Mouse (Mus musculus) MEL (cell line): ENCODE results near the gene Gm42791. TPM values are rescaled to one million over a fixed set of nuclear protein-coding genes. Genes with fewer than 3 reads are reported as not detected.

Source experiments
- DNase-seq: peaks from one replicate; pipeline ENCODE4 v3.0.0; 2011; ENCODE audit warnings: low read depth, low spot score
- H3K27ac ChIP-seq: 2 replicates; pipeline ENCODE4 v1.5.1; 2012; ENCODE audit warnings: low read depth, mild to moderate bottlenecking, control low read depth, low read length, moderate library complexity; ENCODE audit not compliant: control insufficient read depth
- H3K27me3 ChIP-seq, 2 experiments: fragments of 150-350 bp in 1 of 2; sonication (generic) in 1 of 2; 2 replicates each; pipeline ENCODE4 v1.6.1; 2012; ENCODE audit warnings: low read length in 2 of 2, mild to moderate bottlenecking in 2 of 2, improper control_type of control experiment in 1 of 2, moderate library complexity in 1 of 2; ENCODE audit not compliant: insufficient read depth in 2 of 2, control insufficient read depth in 1 of 2
- H3K36me3 ChIP-seq, 2 experiments: 2 replicates each; pipeline ENCODE4 v1.6.1; 2012 to 2014; ENCODE audit warnings: low read length in 2 of 2, improper control_type of control experiment in 1 of 2, inconsistent platforms in 1 of 2, mild to moderate bottlenecking in 1 of 2; ENCODE audit not compliant: insufficient read depth in 2 of 2, control insufficient read depth in 1 of 2
- H3K4me1 ChIP-seq, 2 experiments: fragments of 150-350 bp in 1 of 2; sonication (generic) in 1 of 2; 2 replicates each; pipeline ENCODE4 v1.6.1; 2012; ENCODE audit warnings: low read length in 2 of 2, improper control_type of control experiment in 1 of 2, mild to moderate bottlenecking in 1 of 2; ENCODE audit not compliant: insufficient read depth in 2 of 2, control insufficient read depth in 1 of 2
- H3K4me3 ChIP-seq, 2 experiments: fragments of 150-350 bp in 1 of 2; sonication (generic) in 1 of 2; 2 replicates each; pipeline ENCODE4 v1.5.1; 2012; ENCODE audit warnings: low read depth in 2 of 2, low read length in 2 of 2, mild to moderate bottlenecking in 2 of 2, moderate library complexity in 2 of 2, control low read depth in 1 of 2, improper control_type of control experiment in 1 of 2; ENCODE audit not compliant: control insufficient read depth in 1 of 2, insufficient read depth in 1 of 2
- H3K79me2 ChIP-seq: 2 replicates; pipeline ENCODE4 v1.6.1; 2012; ENCODE audit warnings: mild to moderate bottlenecking, low read length, moderate library complexity; ENCODE audit not compliant: control insufficient read depth, poor library complexity, insufficient read depth
- H3K9ac ChIP-seq: 2 replicates; pipeline ENCODE4 v1.6.1; 2012; ENCODE audit warnings: low read depth, mild to moderate bottlenecking, control low read depth, low read length, moderate library complexity; ENCODE audit not compliant: control insufficient read depth, poor library complexity, severe bottlenecking
- H3K9me3 ChIP-seq: fragments of 150-350 bp; sonication (generic); replicated peaks from 2 replicates; pipeline ENCODE4 v1.6.1; 2012; ENCODE audit warnings: mild to moderate bottlenecking, low read length, improper control_type of control experiment, moderate library complexity; ENCODE audit not compliant: insufficient read depth
- CHD1 ChIP-seq: IDR thresholded peaks from 2 replicates; pipeline ENCODE4 v1.6.1; 2012; ENCODE audit warnings: low read depth, mild to moderate bottlenecking, inconsistent platforms, low read length, improper control_type of control experiment
- CTCF ChIP-seq, 3 experiments: IDR thresholded peaks in 2 of 3; conservative IDR thresholded peaks in 1 of 3; 2 replicates each; pipeline ENCODE4 v1.5.1; 2011 to 2012; ENCODE audit warnings: low read length in 3 of 3, low read depth in 2 of 3, mild to moderate bottlenecking in 2 of 3, improper control_type of control experiment in 1 of 3, inconsistent platforms in 1 of 3, mixed read lengths in 1 of 3, moderate library complexity in 1 of 3; ENCODE audit not compliant: control insufficient read depth in 1 of 3, insufficient read depth in 1 of 3, poor library complexity in 1 of 3, severe bottlenecking in 1 of 3
- E2F4 ChIP-seq: IDR thresholded peaks from 2 replicates; pipeline ENCODE4 v1.6.1; 2011; ENCODE audit warnings: low read depth, low read length, improper control_type of control experiment, borderline replicate concordance
- EP300 ChIP-seq, 2 experiments: IDR thresholded peaks; 2 replicates each; pipeline ENCODE4 v1.6.1; 2011; ENCODE audit warnings: improper control_type of control experiment in 2 of 2, low read length in 2 of 2, low read depth in 1 of 2, mild to moderate bottlenecking in 1 of 2
- GABPA ChIP-seq: IDR thresholded peaks from 2 replicates; pipeline ENCODE4 v1.6.1; 2012; ENCODE audit warnings: low read depth, mild to moderate bottlenecking, inconsistent platforms, low read length, improper control_type of control experiment, moderate library complexity
- HCFC1 ChIP-seq: IDR thresholded peaks from 2 replicates; pipeline ENCODE4 v1.6.1; 2012; ENCODE audit warnings: low read depth, mild to moderate bottlenecking, inconsistent platforms, low read length, improper control_type of control experiment, moderate library complexity
- JUND ChIP-seq: IDR thresholded peaks from 2 replicates; pipeline ENCODE4 v1.6.1; 2011; ENCODE audit warnings: low read depth, mild to moderate bottlenecking, improper control_type of control experiment, low read length
- KAT2A ChIP-seq: conservative IDR thresholded peaks from 2 replicates; pipeline ENCODE4 v1.6.1; 2012; ENCODE audit warnings: low read depth, low read length, improper control_type of control experiment, inconsistent platforms
- MAX ChIP-seq: IDR thresholded peaks from 2 replicates; pipeline ENCODE4 v1.6.1; 2011; ENCODE audit warnings: low read length, improper control_type of control experiment
- MEF2A ChIP-seq: IDR thresholded peaks from 2 replicates; pipeline ENCODE4 v1.6.1; 2014; ENCODE audit warnings: low read depth, mild to moderate bottlenecking, inconsistent platforms, low read length, improper control_type of control experiment; ENCODE audit not compliant: poor library complexity, insufficient replicate concordance, severe bottlenecking; ENCODE audit errors: extremely low read depth
- MYB ChIP-seq: IDR thresholded peaks from 2 replicates; pipeline ENCODE4 v1.6.1; 2011; ENCODE audit warnings: mild to moderate bottlenecking, low read depth, low read length, improper control_type of control experiment
- MYC ChIP-seq: IDR thresholded peaks from 2 replicates; pipeline ENCODE4 v1.6.1; 2011; ENCODE audit warnings: low read depth, mild to moderate bottlenecking, low read length, improper control_type of control experiment, moderate library complexity
- NELFE ChIP-seq: IDR thresholded peaks from 2 replicates; pipeline ENCODE4 v1.6.1; 2011; ENCODE audit warnings: low read depth, low read length, improper control_type of control experiment
- POLR2A ChIP-seq, 2 experiments: IDR thresholded peaks; 2 replicates each; pipeline ENCODE4 v1.6.1; 2011 to 2012; ENCODE audit warnings: low read length in 2 of 2, mild to moderate bottlenecking in 2 of 2, control low read depth in 1 of 2, improper control_type of control experiment in 1 of 2, low read depth in 1 of 2, moderate library complexity in 1 of 2; ENCODE audit not compliant: control insufficient read depth in 1 of 2, insufficient read depth in 1 of 2, poor library complexity in 1 of 2
- POLR2AphosphoS5 ChIP-seq: IDR thresholded peaks from 2 replicates; pipeline ENCODE4 v1.6.1; 2012; ENCODE audit warnings: low read depth, borderline replicate concordance, mild to moderate bottlenecking, inconsistent platforms, low read length, moderate library complexity, mixed read lengths
- RAD21 ChIP-seq: IDR thresholded peaks from 2 replicates; pipeline ENCODE4 v1.6.1; 2011; ENCODE audit warnings: mild to moderate bottlenecking, low read depth, low read length, improper control_type of control experiment
- RCOR1 ChIP-seq: IDR thresholded peaks from 2 replicates; pipeline ENCODE4 v1.6.1; 2012; ENCODE audit warnings: low read depth, mild to moderate bottlenecking, inconsistent platforms, low read length, improper control_type of control experiment
- SIN3A ChIP-seq: IDR thresholded peaks from 2 replicates; pipeline ENCODE4 v1.6.1; 2012; ENCODE audit warnings: low read length, improper control_type of control experiment, inconsistent platforms
- TCF12 ChIP-seq: IDR thresholded peaks from 2 replicates; pipeline ENCODE4 v1.6.1; 2014; ENCODE audit warnings: low read depth, mild to moderate bottlenecking, inconsistent platforms, low read length, improper control_type of control experiment, moderate library complexity
- USF1 ChIP-seq: IDR thresholded peaks from 2 replicates; pipeline ENCODE4 v1.6.1; 2014; ENCODE audit warnings: low read depth, mild to moderate bottlenecking, inconsistent platforms, low read length, improper control_type of control experiment, moderate library complexity
- ZMIZ1 ChIP-seq: IDR thresholded peaks from 2 replicates; pipeline ENCODE4 v1.6.1; 2012; ENCODE audit warnings: low read depth, mild to moderate bottlenecking, inconsistent platforms, low read length, improper control_type of control experiment, moderate library complexity
- ZNF384 ChIP-seq: IDR thresholded peaks from 2 replicates; pipeline ENCODE4 v1.6.1; 2012; ENCODE audit warnings: low read depth, mild to moderate bottlenecking, inconsistent platforms, low read length, improper control_type of control experiment
- polyA plus RNA-seq, 2 experiments: library from polyadenylated mRNA; stranded (reverse) in 1 of 2; unstranded in 1 of 2; fragments of >175 nt in 1 of 2; fragments of >200 nt in 1 of 2; gene quantifications; 2 replicates each; pipeline versions ENCODE4 v1.2.1 to v1.2.4; 2012; ENCODE audit warnings: low replicate concordance in 2 of 2, low read depth in 1 of 2; ENCODE audit not compliant: insufficient read length in 2 of 2, insufficient read depth in 1 of 2, missing spikeins in 1 of 2
- total RNA-seq: library from RNA; depleted of rRNA; stranded (reverse); fragments of 300-350 nt; gene quantifications from 2 replicates; pipeline ENCODE4 v1.2.3, GENCODE M21; 2012

Gm42791 gene
- total and polyA plus RNA-seq, 3 experiments, result 1.2 to 2.1 TPM; not detected in 1

- TF ChIP-seq E2F4 (no peak), MYB (no peak), POLR2AphosphoS5 (peak; percentile 19; the same call in 1 of the 2 replicates), CTCF (IDR thresholded peaks at IDR 0.05 in 2 of 3, conservative IDR thresholded peaks at IDR 0.05 in 1 of 3; ENCODE audit: control insufficient read depth in 1 of 3, insufficient read depth in 1 of 3, low read depth in 2 of 3, low read length in 3 of 3, poor library complexity in 1 of 3, severe bottlenecking in 1 of 3) (no peak), KAT2A (no peak), TCF12 (no peak; the same call in 1 of the 2 replicates), EP300 (IDR thresholded peaks at IDR 0.05; ENCODE audit: low read depth in 1 of 2, low read length in 2 of 2) (no peak)
- TF ChIP-seq, all 39 proteins: peak for 7
Measured at GRCm38 (mm10) chr5:148934457-148934856, 60.5 kb downstream of the Gm42791 start (continued).

- Histone ChIP-seq H3K4me3 (peak overlapping the region; percentile 52 to 65), H3K27ac (peak overlapping the region; percentile 96), H3K27me3 (no peaks in the 10 kb centered on the region), H3K9me3 (no peaks in the 10 kb centered on the region), H3K9ac (peak overlapping the region; percentile 74), H3K79me2 (peaks cover 4% of the 10 kb centered on the region; the same call in 1 of the 2 replicates), H3K36me3 (peaks cover 0 to 18% of the 10 kb centered on the region in 2 experiments; a peak in 2 of 4 replicates), H3K4me1 (peaks cover 17 to 23% of the 10 kb centered on the region in 2 experiments)
- peak; percentile 61 for DNase-seq
- TF ChIP-seq ZNF384, result peak; percentile 45; the same call in 1 of the 2 replicates
- no peak for TF ChIP-seq MEF2A
- TF ChIP-seq NELFE, result peak; percentile 35
- TF ChIP-seq EP300 (IDR thresholded peaks at IDR 0.05; ENCODE audit: low read depth in 1 of 2, low read length in 2 of 2), result 0 out of 4 replicates have a peak, but pooled peaks of 1 of the 2 experiments have one; percentile 12
- TF ChIP-seq CHD1, result no peak
- TF ChIP-seq POLR2AphosphoS5, result no peak
- no peak for TF ChIP-seq POLR2A (IDR thresholded peaks at IDR 0.05; ENCODE audit: control insufficient read depth in 1 of 2, insufficient read depth in 1 of 2, low read depth in 1 of 2, low read length in 2 of 2, poor library complexity in 1 of 2)
- no peak for TF ChIP-seq CTCF (IDR thresholded peaks at IDR 0.05 in 2 of 3, conservative IDR thresholded peaks at IDR 0.05 in 1 of 3; ENCODE audit: control insufficient read depth in 1 of 3, insufficient read depth in 1 of 3, low read depth in 2 of 3, low read length in 3 of 3, poor library complexity in 1 of 3, severe bottlenecking in 1 of 3)
- TF ChIP-seq USF1, result peak; percentile 76
- peak; percentile 12 for TF ChIP-seq SIN3A
- no peak for TF ChIP-seq RCOR1
- no peak for TF ChIP-seq KAT2A
- no peak for TF ChIP-seq JUND
Measured at GRCm38 (mm10) chr5:148933767-148934166, 61.2 kb downstream of the Gm42791 start.

DNA sequence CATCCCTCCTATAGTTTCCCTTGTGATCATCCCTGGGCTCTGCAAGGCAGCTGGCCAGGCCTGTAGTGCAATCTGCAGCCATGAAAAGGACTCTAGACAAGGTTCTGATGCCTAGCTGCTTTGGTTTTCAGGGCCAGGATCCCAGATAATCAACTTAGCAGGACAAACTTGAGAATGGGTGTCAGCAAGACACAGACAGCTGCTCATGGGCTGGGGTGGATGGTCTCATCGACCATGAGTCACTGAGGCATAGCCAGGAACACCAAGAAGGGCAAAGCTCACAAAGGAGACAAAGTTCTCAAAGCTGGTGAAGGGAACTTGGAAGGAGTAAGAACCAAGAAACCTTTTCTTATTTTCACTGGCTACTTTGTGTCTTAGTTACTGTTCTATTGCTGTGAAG lies 63.6 kb downstream of the Gm42791 start:
- Histone ChIP-seq H3K4me1 (peaks cover 15 to 31% of the 10 kb centered on the region in 2 experiments), H3K4me3 (no peak overlapping the region), H3K27ac (no peak overlapping the region), H3K79me2 (peaks cover 16% of the 10 kb centered on the region), H3K9ac (no peak overlapping the region), H3K27me3 (no peaks in the 10 kb centered on the region), H3K9me3 (no peaks in the 10 kb centered on the region), H3K36me3 (peaks cover 0 to 33% of the 10 kb centered on the region in 2 experiments; a peak in 2 of 4 replicates)
- no peak for DNase-seq
- TF ChIP-seq MAX (no peak), JUND (no peak), ZMIZ1 (no peak), GABPA (no peak), USF1 (no peak), HCFC1 (no peak), POLR2AphosphoS5 (no peak), RAD21 (no peak), MYC (no peak), POLR2A (IDR thresholded peaks at IDR 0.05; ENCODE audit: control insufficient read depth in 1 of 2, insufficient read depth in 1 of 2, low read depth in 1 of 2, low read length in 2 of 2, poor library complexity in 1 of 2) (no peak)
